Mouse (Mus musculus) heart, adult 2 months (tissue): Measurements from ENCODE around the gene Zdhhc14.

Source experiments
- CTCF ChIP-seq: fragments of 200-600 bp; IDR thresholded peaks from 2 replicates; pipeline ENCODE4 v1.8.1; 2022; ENCODE audit warnings: antibody characterized with exemption, mild to moderate bottlenecking, moderate library complexity
- POLR2A ChIP-seq: fragments of 200-500 bp; IDR thresholded peaks from 2 replicates; pipeline ENCODE4 v1.6.1; 2011; ENCODE audit warnings: mild to moderate bottlenecking, low read depth, low read length, control low read depth; ENCODE audit not compliant: insufficient read depth

GRCm38 (mm10) chr17:5582937-5583336 is 90.6 kb downstream of the Zdhhc14 start:
- TF ChIP-seq CTCF (no peak), POLR2A (no peak)
